Mouse (Mus musculus) cortical plate, adult 2 months (tissue): ENCODE results near the gene Zbtb16. TPM values are rescaled to one million over a fixed set of nuclear protein-coding genes. Genes with fewer than 3 reads are reported as not detected.

Experiments
- H3K27ac ChIP-seq: fragments of 200-500 bp; 2 replicates; pipeline ENCODE4 v1.5.1; 2012; ENCODE audit warnings: low read length, control low read depth, inconsistent platforms; ENCODE audit not compliant: insufficient read depth
- H3K4me1 ChIP-seq: fragments of 200-500 bp; 2 replicates; pipeline ENCODE4 v1.6.1; 2011; ENCODE audit warnings: low read length; ENCODE audit not compliant: control insufficient read depth, insufficient read depth
- H3K4me3 ChIP-seq: fragments of 200-500 bp; 2 replicates; pipeline ENCODE4 v1.5.1; 2011; ENCODE audit warnings: mild to moderate bottlenecking, low read length, control low read depth; ENCODE audit not compliant: insufficient read depth
- CTCF ChIP-seq: fragments of 200-500 bp; IDR thresholded peaks from 2 replicates; pipeline ENCODE4 v1.5.1; 2011; ENCODE audit warnings: mild to moderate bottlenecking, control low read depth, low read length; ENCODE audit not compliant: insufficient read depth; ENCODE audit errors: extremely low read depth
- POLR2A ChIP-seq: fragments of 200-500 bp; IDR thresholded peaks from 2 replicates; pipeline ENCODE4 v1.6.1; 2011; ENCODE audit warnings: mild to moderate bottlenecking, low read length, control low read depth; ENCODE audit not compliant: insufficient read depth; ENCODE audit errors: extremely low read depth
- polyA plus RNA-seq: library from polyadenylated mRNA; depleted of rRNA; stranded (reverse); fragments of >200 nt; gene quantifications from 2 replicates; pipeline ENCODE4 v1.2.3, GENCODE M21; 2012

Gene Zbtb16
- polyA plus RNA-seq, 1 experiment, result 22.0 TPM

DNA sequence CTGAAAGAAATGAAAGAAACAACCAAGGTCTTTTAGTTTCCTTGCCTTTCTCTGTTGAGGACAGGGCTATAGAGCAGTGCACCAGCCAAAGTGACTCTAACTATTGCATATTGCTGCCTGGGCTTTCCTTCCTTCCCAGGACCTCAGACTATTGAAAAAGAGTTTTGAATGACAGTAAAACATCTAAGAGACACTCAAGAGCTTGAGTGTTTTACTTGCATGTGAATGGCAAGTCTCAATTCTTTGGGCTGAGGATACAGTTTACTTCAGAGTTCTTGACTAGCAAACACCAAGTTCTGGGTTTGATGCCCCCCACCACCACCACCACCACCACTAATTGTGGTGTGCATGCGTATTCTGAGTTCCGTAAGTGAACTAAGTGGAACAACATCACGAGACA, 3.5 kb upstream of the Zbtb16 start:
- Histone ChIP-seq H3K4me3 (no peak overlapping the region), H3K4me1 (no peaks in the 10 kb centered on the region), H3K27ac (no peak overlapping the region)
- no peak for TF ChIP-seq CTCF
- TF ChIP-seq POLR2A, result no peak

DNA sequence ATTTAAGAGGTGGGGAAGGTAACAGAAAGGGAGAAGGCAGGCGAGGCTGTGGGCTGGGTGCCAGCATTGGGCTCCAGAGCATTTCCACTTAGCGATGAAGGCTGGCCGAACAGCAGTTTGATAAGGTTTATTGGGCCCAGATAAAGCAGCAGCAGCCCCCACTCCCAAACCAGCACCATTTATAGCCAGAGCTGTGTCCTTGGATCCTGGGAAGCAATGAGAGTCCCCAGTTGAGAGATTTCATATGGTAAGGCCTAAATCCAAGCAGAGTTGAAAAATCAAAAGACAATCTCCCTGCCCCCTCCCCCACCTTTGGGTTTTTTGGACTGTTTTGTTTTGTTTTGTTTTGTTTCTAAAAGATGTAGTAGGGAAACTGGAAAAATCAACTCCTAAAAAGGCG, 2.3 kb upstream of the Zbtb16 start:
- TF ChIP-seq POLR2A, result no peak
- TF ChIP-seq CTCF, result no peak
- Histone ChIP-seq H3K27ac (no peak overlapping the region), H3K4me3 (no peak overlapping the region), H3K4me1 (peaks cover 1% of the 10 kb centered on the region; the same call in 1 of the 2 replicates)

DNA sequence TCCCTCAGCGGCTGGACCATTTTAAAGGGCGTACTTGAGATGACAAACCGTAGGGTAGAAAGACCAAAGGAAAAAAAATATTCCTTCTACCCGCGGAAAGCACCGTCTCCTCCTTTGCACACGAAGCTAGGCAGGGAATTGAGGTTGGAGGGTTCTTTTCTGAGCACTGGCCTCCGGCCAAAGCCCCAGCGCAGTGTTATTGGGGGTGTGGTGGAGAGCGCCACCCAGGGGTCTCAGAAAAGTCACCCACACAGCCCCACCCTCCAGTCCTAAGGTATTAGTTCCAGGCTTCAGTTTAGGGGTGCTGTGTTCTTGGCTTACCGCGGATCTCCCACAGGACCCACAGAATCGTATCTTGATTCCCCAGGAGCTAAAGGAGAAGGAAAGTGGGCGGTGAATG, 1.2 kb upstream of the Zbtb16 start:
- Histone ChIP-seq H3K4me3 (peak overlapping the region; percentile 94), H3K4me1 (peaks cover 1% of the 10 kb centered on the region; the same call in 1 of the 2 replicates), H3K27ac (no peak overlapping the region)
- TF ChIP-seq CTCF (no peak), POLR2A (no peak)

DNA sequence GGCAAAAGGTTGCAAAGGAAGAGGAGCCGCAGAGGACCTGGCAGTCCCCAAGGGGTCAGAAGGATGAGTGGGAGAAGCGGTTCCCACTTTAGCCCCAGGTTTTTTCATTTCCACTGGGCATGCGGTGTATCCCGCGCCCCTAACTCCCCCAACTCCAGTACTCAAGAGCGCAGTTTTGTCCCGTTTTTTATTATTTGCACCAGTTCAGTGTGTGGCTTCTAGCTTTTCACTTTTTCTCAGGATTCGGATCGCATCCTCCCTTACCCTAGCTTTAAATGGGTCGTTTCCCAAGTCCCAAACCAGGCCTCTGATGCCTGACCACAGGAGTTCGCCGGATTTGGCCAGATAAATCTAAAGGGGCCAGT, 526 bp upstream of the Zbtb16 start:
- no peak for TF ChIP-seq CTCF
- no peak for TF ChIP-seq POLR2A
- H3K4me1 ChIP-seq, result peaks cover 1% of the 10 kb centered on the region; the same call in 1 of the 2 replicates
- peak overlapping the region; percentile 78 for H3K27ac ChIP-seq
- peak overlapping the region; percentile 94 for H3K4me3 ChIP-seq

DNA sequence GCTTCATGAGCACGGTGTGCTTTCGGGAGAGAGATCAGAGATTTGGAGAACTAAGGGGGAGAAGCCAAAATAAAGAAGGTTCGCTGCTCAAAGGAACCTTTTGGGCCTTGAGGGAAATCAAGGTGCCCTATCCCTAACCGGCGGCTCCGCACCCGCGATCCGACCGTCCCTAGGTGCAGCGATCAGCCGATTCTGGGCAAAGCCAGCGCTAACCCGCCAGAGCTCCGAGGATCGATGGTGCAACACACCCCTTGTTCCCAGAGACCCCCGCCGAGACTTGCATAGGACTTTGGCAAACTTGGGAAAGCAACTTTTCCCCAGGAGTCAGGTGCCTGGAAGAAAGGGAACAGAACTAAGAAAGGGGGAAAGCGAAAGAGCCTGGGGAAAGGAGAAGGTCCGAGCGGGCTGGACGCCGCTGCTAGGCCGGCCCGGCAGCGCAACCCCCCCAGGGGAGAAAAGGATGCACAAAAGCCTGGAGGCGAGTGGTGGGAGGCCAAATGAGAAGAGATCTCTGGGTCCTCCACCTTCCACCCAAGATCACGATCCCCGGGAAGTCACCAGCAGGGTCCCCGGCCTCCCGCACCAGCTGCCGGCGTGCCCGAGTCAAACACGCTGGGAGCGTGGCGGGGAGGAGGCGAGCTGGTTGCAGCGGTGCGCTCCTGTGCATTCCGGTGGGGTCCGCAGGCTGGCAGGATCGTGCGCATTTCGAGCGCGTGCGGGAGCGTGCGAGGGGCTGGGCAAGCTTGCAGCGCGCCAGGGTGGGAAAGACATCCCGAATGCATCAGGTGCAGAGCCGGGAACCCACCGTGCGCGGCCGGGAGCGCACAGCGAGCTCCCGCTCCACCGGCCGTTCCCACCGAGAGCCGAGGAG, 1.2 kb downstream of the Zbtb16 start:
- H3K4me3 ChIP-seq, result peak overlapping the region; percentile 94
- peaks cover 3% of the 10 kb centered on the region; the same call in 1 of the 2 replicates for H3K4me1 ChIP-seq
- TF ChIP-seq POLR2A (no peak), CTCF (no peak)
- peak overlapping the region; percentile 83 for H3K27ac ChIP-seq

DNA sequence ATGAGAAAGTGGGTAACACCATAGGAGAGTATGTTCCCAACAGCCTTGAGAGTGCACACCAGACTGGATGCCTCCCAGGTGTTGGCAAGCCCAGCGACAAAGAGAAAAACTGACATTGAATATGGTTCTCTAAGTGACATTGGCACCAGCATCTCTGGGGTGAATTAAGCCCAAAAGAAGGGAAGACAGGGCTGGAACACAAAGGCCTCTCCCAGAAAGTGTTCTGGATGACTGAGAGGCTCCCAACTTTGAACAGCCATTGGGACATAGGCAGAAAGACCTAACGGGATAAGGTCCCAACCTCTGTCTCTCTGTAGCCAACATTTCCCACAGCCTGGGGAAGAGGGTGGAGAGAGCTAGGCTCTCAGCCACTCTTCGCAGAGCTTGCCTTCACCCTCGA, 2.0 kb downstream of the Zbtb16 start:
- Histone ChIP-seq H3K27ac (no peak overlapping the region), H3K4me3 (peak overlapping the region; percentile 94), H3K4me1 (peaks cover 3% of the 10 kb centered on the region; the same call in 1 of the 2 replicates)
- TF ChIP-seq POLR2A (no peak), CTCF (no peak)

DNA sequence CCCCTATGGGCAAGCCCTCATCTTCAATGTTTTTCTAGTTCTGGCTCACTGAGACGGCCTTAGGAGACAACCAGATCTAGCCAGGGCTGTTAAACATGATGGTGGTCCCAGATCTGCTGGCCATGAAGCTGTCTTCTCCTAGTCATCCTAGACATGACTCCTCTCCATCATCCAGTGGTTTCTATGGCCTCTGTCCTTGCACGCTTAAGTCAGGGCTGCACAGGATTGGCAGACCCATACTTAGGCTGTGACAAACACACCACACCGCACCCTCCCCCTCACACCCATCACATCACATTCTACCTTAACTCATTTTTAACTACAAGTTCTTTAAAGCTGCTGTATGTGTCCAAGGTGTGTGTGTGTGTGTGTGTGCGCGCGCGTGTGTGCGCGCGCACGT, 2.5 kb downstream of the Zbtb16 start:
- TF ChIP-seq POLR2A, result no peak
- TF ChIP-seq CTCF, result no peak
- no peak overlapping the region for H3K27ac ChIP-seq

DNA sequence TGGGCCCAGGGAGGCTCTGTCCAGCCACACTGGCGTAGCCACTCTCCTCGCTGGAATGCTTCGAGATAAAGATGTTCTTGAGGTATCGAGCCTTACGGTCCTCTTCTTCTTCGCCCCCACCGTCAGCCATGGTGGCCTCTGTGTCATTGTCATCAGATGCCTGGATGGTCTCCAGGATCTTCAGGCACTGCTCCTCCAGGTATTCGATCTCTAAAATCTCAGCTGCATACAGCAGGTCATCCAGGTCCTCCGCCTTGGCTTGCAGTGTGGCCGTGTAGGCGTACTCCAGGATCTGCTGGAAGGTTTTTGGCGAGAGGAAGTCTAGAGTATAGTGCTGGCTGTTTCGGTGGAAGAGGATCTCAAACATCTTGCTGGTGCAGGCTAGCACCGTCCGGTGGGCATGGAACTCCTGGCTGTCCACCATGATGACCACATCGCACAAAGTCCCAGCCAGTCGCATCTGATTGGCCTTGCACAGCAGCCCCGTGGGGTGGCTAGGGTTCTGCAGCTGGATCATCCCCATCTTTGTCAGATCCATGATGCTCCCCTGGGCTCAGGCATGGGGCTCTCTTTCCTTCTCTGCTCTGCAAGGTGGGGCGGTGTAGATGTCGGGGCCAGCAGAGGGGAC, 3.4 kb downstream of the Zbtb16 start:
- no peak overlapping the region for H3K27ac ChIP-seq
- peak overlapping the region; percentile 94; the same call in 1 of the 2 replicates for H3K4me3 ChIP-seq
- peaks cover 3% of the 10 kb centered on the region; the same call in 1 of the 2 replicates for H3K4me1 ChIP-seq
- TF ChIP-seq CTCF, result no peak
- no peak for TF ChIP-seq POLR2A

More for the DNA sequence above, 2.5 kb downstream of the Zbtb16 start:
- Histone ChIP-seq H3K4me1 (peaks cover 3% of the 10 kb centered on the region; the same call in 1 of the 2 replicates), H3K4me3 (peak overlapping the region; percentile 94; the same call in 1 of the 2 replicates)

DNA sequence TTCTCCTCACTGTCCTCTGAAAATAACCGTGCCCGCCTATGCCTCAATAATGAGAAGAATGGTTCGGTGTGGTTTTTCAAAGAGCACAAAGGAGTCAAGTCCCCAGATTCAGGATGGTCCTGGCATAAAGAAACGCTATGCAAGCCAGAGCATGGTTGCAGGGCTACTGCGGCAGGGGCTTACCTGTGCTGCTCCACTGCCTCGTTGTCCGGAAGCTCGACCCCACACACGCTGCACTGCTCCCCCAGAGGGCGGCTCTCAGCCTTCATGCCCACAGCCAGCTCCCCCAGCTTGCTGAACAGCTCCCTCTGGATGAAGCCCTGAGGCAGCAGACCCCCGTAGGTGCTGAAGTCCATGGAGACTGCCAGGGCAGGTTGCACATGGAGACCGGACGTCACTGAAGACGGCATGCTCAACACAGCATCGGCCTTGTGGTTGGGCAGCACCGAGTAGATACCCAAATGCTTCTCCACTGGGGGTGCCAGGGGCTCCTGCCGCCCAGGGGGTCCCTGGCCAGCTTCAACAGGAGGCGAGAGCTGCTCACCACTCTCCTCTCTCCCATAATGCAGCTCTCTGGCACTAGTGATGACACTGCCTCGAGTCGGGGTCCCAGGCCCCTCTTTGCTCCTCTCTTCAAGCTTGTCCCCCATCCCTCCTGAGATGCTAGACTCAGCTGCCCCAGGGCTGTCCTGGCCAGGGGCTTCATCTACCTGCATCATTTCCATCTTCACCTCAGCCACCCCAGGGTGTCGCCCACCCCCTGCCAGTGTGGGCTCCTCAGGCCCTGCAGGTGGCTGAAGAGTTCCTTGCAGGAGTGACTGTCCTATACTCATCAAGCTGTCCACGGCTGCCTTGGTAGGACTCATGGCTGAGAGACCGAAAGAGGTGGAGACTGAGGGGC, 4.2 kb downstream of the Zbtb16 start:
- no peak overlapping the region for H3K27ac ChIP-seq
- H3K4me3 ChIP-seq, result peak overlapping the region; percentile 94
- TF ChIP-seq CTCF, result no peak
- TF ChIP-seq POLR2A, result no peak
- peaks cover 3% of the 10 kb centered on the region; the same call in 1 of the 2 replicates for H3K4me1 ChIP-seq
